Mouse (Mus musculus): Measurements from ENCODE around the gene Psg29. TPM values are rescaled to one million over a fixed set of nuclear protein-coding genes. Genes with fewer than 3 reads are reported as not detected.

Psg29 gene
- not detected in 2 replicates for polyA plus RNA-seq (2015; fragmentation: Nextera tagmentation; extraction: Ambion mirVana)

DNA sequence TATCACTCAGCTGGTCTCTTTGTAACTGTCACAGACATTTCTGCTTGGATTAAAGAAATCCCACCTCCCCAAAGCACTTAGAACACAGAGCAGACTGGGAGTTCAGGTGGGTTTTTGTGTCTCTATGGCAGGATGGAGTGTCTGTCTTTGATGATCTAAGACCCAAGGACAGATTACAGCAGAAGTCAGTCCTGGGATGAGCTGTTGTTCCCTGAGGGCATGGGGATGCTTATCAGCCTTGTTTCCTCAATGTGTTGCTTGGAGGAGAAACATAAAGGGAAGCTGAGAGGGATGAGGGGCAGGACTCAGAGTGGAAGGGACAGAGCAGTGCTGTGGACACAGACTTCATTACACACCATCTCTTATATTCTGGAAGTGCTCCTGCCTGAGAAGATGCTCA, at the start of gene Psg29:
Gene Psg29, plus strand, starts transcription at position 301 of the 400 bp plus-strand sequence.
- no peak within 1 kb of the TSS for H3K9ac ChIP-seq
- H3K4me1 ChIP-seq (replicated peaks) = no peaks in the 10 kb centered on the region
- no peaks in the 10 kb centered on the region for H3K36me3 ChIP-seq
- H3K27ac ChIP-seq = no peak within 1 kb of the TSS
- H3K9me3 ChIP-seq (replicated peaks) = peaks cover 4% of the 10 kb centered on the region; the same call in 1 of the 2 replicates
- H3K4me2 ChIP-seq = no peak within 1 kb of the TSS
- H3K4me3 ChIP-seq = no peak within 1 kb of the TSS
- H3K27me3 ChIP-seq = no peaks in the 10 kb centered on the region
- ATAC-seq (replicated peaks; ENCODE audit: insufficient number of reproducible peaks, insufficient read depth, low FRiP score, low read depth) = no peak

DNA sequence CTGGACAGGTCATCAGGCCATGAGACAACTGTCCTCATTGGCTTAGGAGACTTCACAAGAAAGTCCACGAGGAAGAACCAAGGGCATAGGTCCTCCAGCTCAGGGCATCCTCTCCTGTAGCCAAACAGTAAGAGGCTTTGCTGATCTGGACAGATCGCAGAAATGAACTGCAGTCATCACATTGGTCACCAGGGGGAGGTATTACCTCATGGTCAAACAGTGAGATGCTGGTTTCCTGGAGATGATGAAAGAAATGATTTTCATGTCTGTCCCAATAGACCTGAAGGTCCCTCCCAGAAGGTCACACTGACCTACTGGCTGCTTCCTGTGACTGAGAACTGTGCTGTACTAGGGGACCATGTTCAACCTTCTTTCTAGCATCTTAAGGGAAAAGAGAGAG, 47.6 kb upstream of the Psg29 start:
- no peaks in the 10 kb centered on the region for H3K9me3 ChIP-seq (replicated peaks)
- no peak for ATAC-seq (replicated peaks; ENCODE audit: insufficient number of reproducible peaks, insufficient read depth, low FRiP score, low read depth)
- no peak overlapping the region for H3K4me3 ChIP-seq
- H3K36me3 ChIP-seq = no peaks in the 10 kb centered on the region
- no peaks in the 10 kb centered on the region for H3K27me3 ChIP-seq
- H3K27ac ChIP-seq = no peak overlapping the region
- no peak overlapping the region for H3K4me2 ChIP-seq
- 33% methylated on average over 2 of the region's 2 CpGs for WGBS
- no peaks in the 10 kb centered on the region for H3K4me1 ChIP-seq (replicated peaks)
- H3K9ac ChIP-seq = no peak overlapping the region

DNA sequence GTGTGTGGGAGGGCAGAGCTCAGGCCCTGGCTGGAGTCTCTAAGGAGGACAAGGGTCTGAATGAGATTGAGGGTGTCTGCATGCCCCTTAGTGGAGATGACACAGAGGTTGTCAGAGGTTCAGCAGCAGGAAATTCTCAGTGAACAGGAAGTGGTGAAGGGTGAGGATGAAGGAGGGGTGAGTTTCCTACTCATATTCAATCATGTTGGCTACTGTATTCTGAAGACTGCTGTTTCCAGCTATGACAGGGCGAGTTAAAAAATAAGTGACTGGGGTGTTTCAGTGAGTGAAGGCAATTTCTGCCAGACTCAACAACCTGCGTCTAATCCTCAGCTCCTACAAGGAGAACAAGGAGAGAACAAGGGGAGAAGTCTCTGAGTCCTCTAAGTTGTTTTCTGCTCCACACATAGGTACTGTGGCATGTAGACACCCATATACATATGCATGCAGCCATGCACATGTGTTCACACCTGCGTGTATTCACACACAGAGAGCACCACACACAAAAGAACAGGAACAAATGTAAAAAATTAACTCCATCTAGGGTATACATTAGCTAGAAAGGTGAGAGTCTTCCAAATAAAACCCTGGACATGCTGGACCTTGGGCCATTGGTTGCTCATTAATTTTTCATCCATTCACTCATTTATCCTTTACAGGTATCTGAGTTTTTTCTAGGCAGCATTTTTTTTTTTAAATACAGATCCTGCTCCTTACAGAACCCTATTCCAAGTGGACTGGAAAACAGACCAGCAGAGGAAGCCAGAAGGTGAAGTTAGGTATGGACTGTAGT, 46.2 kb upstream of the Psg29 start:
- WGBS = 45% methylated on average over 3 of the region's 3 CpGs
- no peaks in the 10 kb centered on the region for H3K9me3 ChIP-seq (replicated peaks)
- ATAC-seq (replicated peaks; ENCODE audit: insufficient number of reproducible peaks, insufficient read depth, low FRiP score, low read depth) = no peak

DNA sequence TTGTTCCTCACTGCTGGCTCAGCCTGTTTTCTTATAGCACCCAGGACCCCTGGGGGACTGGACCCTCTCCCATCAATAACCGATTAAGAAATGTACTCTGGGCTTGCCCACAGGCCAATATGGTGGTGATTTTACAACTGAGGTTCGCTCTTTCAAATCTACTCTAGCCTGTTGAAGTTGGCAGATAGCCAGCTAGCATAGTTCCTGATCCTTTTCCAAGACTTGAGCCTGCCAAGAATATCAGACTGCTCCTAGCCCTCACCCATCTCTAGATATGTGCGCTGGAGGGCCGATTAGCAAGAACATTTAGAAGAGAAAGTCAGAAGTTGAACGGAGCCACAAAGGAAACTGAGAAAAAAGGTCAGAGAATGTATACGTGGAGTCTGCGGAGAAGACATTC, 44.3 kb upstream of the Psg29 start:
- 63% methylated on average over 7 of the region's 7 CpGs for WGBS
- Histone ChIP-seq H3K4me2 (no peak overlapping the region), H3K4me3 (no peak overlapping the region), H3K36me3 (no peaks in the 10 kb centered on the region), H3K27ac (no peak overlapping the region), H3K27me3 (no peaks in the 10 kb centered on the region), H3K9me3 (replicated peaks) (no peaks in the 10 kb centered on the region), H3K4me1 (replicated peaks) (no peaks in the 10 kb centered on the region), H3K9ac (no peak overlapping the region)
- no peak for ATAC-seq (replicated peaks; ENCODE audit: insufficient number of reproducible peaks, insufficient read depth, low FRiP score, low read depth)

More for the DNA sequence above, 46.2 kb upstream of the Psg29 start:
- Histone ChIP-seq H3K9ac (no peak overlapping the region), H3K4me2 (no peak overlapping the region), H3K27ac (no peak overlapping the region), H3K36me3 (no peaks in the 10 kb centered on the region), H3K4me1 (replicated peaks) (no peaks in the 10 kb centered on the region), H3K4me3 (no peak overlapping the region), H3K27me3 (no peaks in the 10 kb centered on the region)

DNA sequence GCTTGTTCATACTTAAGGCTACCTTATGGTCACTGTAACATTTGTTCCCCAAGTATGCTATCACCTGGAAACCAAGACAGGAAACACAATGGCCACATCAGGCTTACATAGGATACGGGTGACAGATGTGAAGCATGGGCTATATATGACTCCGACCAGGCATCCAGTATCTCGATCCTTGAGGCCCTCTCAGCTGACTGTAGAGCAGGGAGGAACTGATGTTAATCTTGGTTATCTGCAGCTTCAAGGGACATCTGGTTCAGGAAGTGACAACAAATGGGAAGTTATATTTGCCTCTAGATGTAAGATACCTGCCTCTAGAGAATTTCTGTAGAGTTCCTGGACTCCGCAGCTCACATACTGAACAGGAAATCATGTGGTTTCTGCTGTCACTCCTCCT, 31.4 kb upstream of the Psg29 start:
- H3K9me3 ChIP-seq (replicated peaks) = no peaks in the 10 kb centered on the region; the same call in 1 of the 2 replicates
- no peaks in the 10 kb centered on the region for H3K36me3 ChIP-seq
- no peak overlapping the region for H3K27ac ChIP-seq
- WGBS = 67% methylated on average over 4 of the region's 4 CpGs
- no peaks in the 10 kb centered on the region for H3K4me1 ChIP-seq (replicated peaks)
- ATAC-seq (replicated peaks; ENCODE audit: insufficient number of reproducible peaks, insufficient read depth, low FRiP score, low read depth) = no peak
- H3K27me3 ChIP-seq = no peaks in the 10 kb centered on the region
- no peak overlapping the region for H3K4me3 ChIP-seq
- no peak overlapping the region for H3K4me2 ChIP-seq
- no peak overlapping the region for H3K9ac ChIP-seq

DNA sequence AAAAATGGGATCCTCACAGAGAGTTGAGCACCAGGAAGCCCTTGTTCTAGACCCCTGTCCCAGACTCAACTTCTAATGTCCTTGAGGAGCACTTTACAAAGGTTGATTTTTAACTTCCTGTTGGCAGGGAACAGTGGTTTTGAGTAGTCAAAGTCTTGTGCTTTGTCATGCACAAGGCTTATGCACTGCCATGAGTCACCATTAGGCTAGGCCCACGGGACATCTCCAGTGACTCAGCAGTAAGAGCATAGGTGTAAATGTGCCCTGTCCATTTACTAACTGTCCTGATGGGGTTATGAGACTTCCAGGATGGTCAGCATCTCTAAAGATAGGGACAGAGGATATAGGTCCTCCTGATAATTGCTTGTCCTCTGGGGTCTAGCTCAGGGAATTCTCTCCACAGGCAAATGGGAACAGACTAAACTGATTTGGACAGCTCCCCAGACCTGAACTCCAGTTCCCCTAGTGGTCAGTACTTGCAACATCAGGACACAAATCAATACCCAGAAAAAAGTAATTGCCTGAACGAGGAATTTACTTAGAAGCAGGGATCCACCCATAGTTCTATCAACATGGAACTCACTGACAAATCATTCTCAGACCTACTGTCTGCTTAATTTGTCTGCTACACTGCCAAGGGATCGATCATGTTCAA, 2.4 kb downstream of the Psg29 start:
- H3K27ac ChIP-seq = no peak overlapping the region
- no peaks in the 10 kb centered on the region for H3K36me3 ChIP-seq
- H3K9me3 ChIP-seq (replicated peaks) = peaks cover 7% of the 10 kb centered on the region; the same call in 1 of the 2 replicates
- H3K4me1 ChIP-seq (replicated peaks) = no peaks in the 10 kb centered on the region
- WGBS = 56% methylated on average over 3 of the region's 3 CpGs
- H3K4me3 ChIP-seq = no peak overlapping the region
- ATAC-seq (replicated peaks; ENCODE audit: insufficient number of reproducible peaks, insufficient read depth, low FRiP score, low read depth) = no peak
- no peaks in the 10 kb centered on the region for H3K27me3 ChIP-seq
- H3K4me2 ChIP-seq = no peak overlapping the region
- no peak overlapping the region for H3K9ac ChIP-seq

Other genes with a start within 250 kb of the Psg29 start
- gene Pnmal1, start 243.8 kb upstream of the Psg29 start, polyA plus RNA-seq (2015; fragmentation: Nextera tagmentation; extraction: Ambion mirVana) = 0.05 and 0.24 TPM in 2 replicates
- gene Gm42372, start 220.4 kb upstream of the Psg29 start, polyA plus RNA-seq (2015; fragmentation: Nextera tagmentation; extraction: Ambion mirVana) = 0.05 and 0.23 TPM in 2 replicates
- gene Ccdc8, start 210.8 kb upstream of the Psg29 start, polyA plus RNA-seq (2015; fragmentation: Nextera tagmentation; extraction: Ambion mirVana) = 28.1 and 34.0 TPM in 2 replicates
- 82.5 and 99.2 TPM in 2 replicates for gene Ppp5c, start 175.6 kb upstream of the Psg29 start, polyA plus RNA-seq (2015; fragmentation: Nextera tagmentation; extraction: Ambion mirVana)
- 36.4 and 44.0 TPM in 2 replicates for gene Hif3a, start 141.1 kb upstream of the Psg29 start, polyA plus RNA-seq (2015; fragmentation: Nextera tagmentation; extraction: Ambion mirVana)
- 0.08 and 0.16 TPM in 2 replicates for gene Psg16, start 129.4 kb upstream of the Psg29 start, polyA plus RNA-seq (2015; fragmentation: Nextera tagmentation; extraction: Ambion mirVana)
- not detected in 2 replicates for gene Ceacam3, start 53.2 kb upstream of the Psg29 start, polyA plus RNA-seq (2015; fragmentation: Nextera tagmentation; extraction: Ambion mirVana)

Measured in heart, embryonic 15.5 days (tissue).